Mouse (Mus musculus) ZHBTc4 (cell line): ENCODE data around the gene Ifna15.

Source experiments
- DNase-seq: peaks from one replicate; pipeline ENCODE4 v3.0.0-alpha.2; 2011; ENCODE audit warnings: low read depth, low spot score

Ifna15 gene

GRCm38 (mm10) chr4:88514403-88514802 is 43.6 kb downstream of the Ifna15 start:
- DNase-seq: peak; percentile 43

GRCm38 (mm10) chr4:88513743-88514142 is 44.3 kb downstream of the Ifna15 start:
- no peak for DNase-seq
